Comparison of ENCODE assay signal across 18 mouse cellular contexts in the genomic region with DNA sequence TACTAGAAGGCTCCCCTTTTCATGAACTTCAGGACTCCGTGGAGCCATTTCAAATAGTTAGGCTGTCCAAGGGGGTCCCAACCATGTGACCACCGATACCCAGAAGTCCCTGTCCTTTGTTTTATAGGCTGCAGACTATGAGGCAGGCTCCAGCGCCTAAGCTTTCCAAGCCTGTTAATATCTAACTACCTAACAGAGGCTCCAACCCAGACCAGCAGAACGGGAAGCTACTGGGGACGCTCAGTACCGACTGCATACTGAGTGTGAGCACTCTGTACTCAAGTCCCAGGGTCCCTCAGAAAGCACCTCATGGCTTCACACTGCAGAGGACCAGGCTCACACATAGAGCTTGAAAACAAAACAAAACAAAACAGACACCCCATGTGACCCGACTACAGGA. TPM values are rescaled to one million over a fixed set of nuclear protein-coding genes. Genes with fewer than 3 reads are reported as not detected.
DNase-seq lines count a peak whose midpoint lies in the region; ATAC-seq and TF ChIP-seq lines count a peak whose summit lies in the region.
"Had no signal": no experiment of that assay in that cellular context is flagged by ENCODE, and none has a peak within 500 bp of the region (broad histone marks: within the 10 kb centered on the region; RNA-seq: fewer than 3 reads in every experiment).

No protein-coding gene starts in this region.

- WGBS in liver, postnatal 0 days (ENCODE audit: insufficient replicate concordance), result 54% methylated on average over 7 of the region's 7 CpGs
- WGBS in midbrain, embryonic 11.5 days, result 72% methylated on average over 7 of the region's 7 CpGs

- no peak for TF ChIP-seq CTCF in liver, postnatal 0 days (IDR thresholded peaks at IDR 0.05; ENCODE audit: low read depth)

- TF ChIP-seq EP300 in liver, postnatal 0 days (IDR thresholded peaks at IDR 0.05; ENCODE audit: low read depth), result no peak

- H3K4me3 ChIP-seq in liver, postnatal 0 days (ENCODE audit: low read depth, low read length), result no peak overlapping the region
- no peak overlapping the region for H3K4me3 ChIP-seq in midbrain, embryonic 11.5 days (ENCODE audit: low read depth, low read length)
- H3K4me3 ChIP-seq: gastrocnemius, adult 2 months; hindbrain, embryonic 12.5 days; left cerebral cortex, adult 2 months had no signal

- H3K4me1 ChIP-seq in liver, postnatal 0 days (ENCODE audit: insufficient read depth), result no peaks in the 10 kb centered on the region; the same call in 1 of the 2 replicates
- H3K4me1 ChIP-seq in midbrain, embryonic 11.5 days (ENCODE audit: control insufficient read depth, insufficient read depth, low read length), result no peaks in the 10 kb centered on the region
- H3K4me1 ChIP-seq: hindbrain, embryonic 12.5 days had no signal

- DNase-seq in kidney, adult 11 months, result peak; percentile 60
- no peak for DNase-seq in kidney, postnatal 10 days
- peak; percentile 56 for DNase-seq in kidney, adult 9 months
- DNase-seq in kidney, postnatal 36 days, result peak; percentile 45 to 58
- no peak for DNase-seq in liver, postnatal 0 days
- no peak for DNase-seq in spleen, postnatal 14 days (ENCODE audit: low spot score in 2 of 2)
- no peak for DNase-seq in cerebellum, postnatal 36 days
- DNase-seq in midbrain, embryonic 11.5 days (ENCODE audit: low spot score, missing footprints), result no peak
- DNase-seq: cerebellum, adult 18-20 months; gastrocnemius, adult 2 months; heart, postnatal 14 days; lung, embryonic 14.5 days; lung, postnatal 36 days; right cerebral cortex, postnatal 25 days had no signal

- no peaks in the 10 kb centered on the region for H3K9me3 ChIP-seq in liver, postnatal 0 days (ENCODE audit: low read length)
- no peaks in the 10 kb centered on the region for H3K9me3 ChIP-seq in midbrain, embryonic 11.5 days (ENCODE audit: control insufficient read depth, low read length)
- H3K9me3 ChIP-seq: G1E; hindbrain, embryonic 12.5 days had no signal

- no peak overlapping the region for H3K4me2 ChIP-seq in liver, postnatal 0 days (ENCODE audit: low read depth, low read length)
- no peak overlapping the region for H3K4me2 ChIP-seq in midbrain, embryonic 11.5 days
- H3K4me2 ChIP-seq: heart, embryonic 11.5 days; hindbrain, embryonic 12.5 days; lung, embryonic 14.5 days had no signal

- no peak overlapping the region for H3K9ac ChIP-seq in liver, postnatal 0 days (replicated peaks)
- no peak overlapping the region for H3K9ac ChIP-seq in midbrain, embryonic 11.5 days (ENCODE audit: low read length)
- H3K9ac ChIP-seq: hindbrain, embryonic 12.5 days; lung, embryonic 14.5 days had no signal

- H3K27ac ChIP-seq in liver, postnatal 0 days (ENCODE audit: low read depth), result no peak overlapping the region
- H3K27ac ChIP-seq in midbrain, embryonic 11.5 days (ENCODE audit: low read depth, low read length), result no peak overlapping the region
- H3K27ac ChIP-seq: gastrocnemius, adult 2 months; hindbrain, embryonic 12.5 days; left cerebral cortex, adult 2 months had no signal

- peaks cover 18% of the 10 kb centered on the region for H3K36me3 ChIP-seq in liver, postnatal 0 days (replicated peaks; ENCODE audit: insufficient read depth, low read length)
- H3K36me3 ChIP-seq in midbrain, embryonic 11.5 days (ENCODE audit: control insufficient read depth, insufficient read depth, low read length), result no peaks in the 10 kb centered on the region
- H3K36me3 ChIP-seq: hindbrain, embryonic 12.5 days had no signal

- ATAC-seq in liver, postnatal 0 days, result peak; percentile 30; the same call in 1 of the 2 replicates
- ATAC-seq in midbrain, embryonic 11.5 days (ENCODE audit: low FRiP score), result no peak

- no peaks in the 10 kb centered on the region for H3K27me3 ChIP-seq in liver, postnatal 0 days (ENCODE audit: insufficient read depth, low read length)
- H3K27me3 ChIP-seq in midbrain, embryonic 11.5 days (ENCODE audit: control insufficient read depth, insufficient read depth, low read length), result no peaks in the 10 kb centered on the region

RNA-seq across cellular contexts. Expression of gene Isg20, which starts 9.3 kb away (rescaled TPM):
- 108 and 111 TPM in 2 replicates for polyA plus RNA-seq in liver, postnatal 0 days (2015; fragmentation: Nextera tagmentation; extraction: Ambion mirVana)
- polyA plus RNA-seq in midbrain, embryonic 11.5 days (2014; fragmentation: Nextera tagmentation; extraction: Ambion mirVana), result 0.57 and 0.78 TPM in 2 replicates

RNA-seq across cellular contexts. Expression of gene Aen, which starts 26.9 kb away (rescaled TPM):
- 15.1 and 15.9 TPM in 2 replicates for polyA plus RNA-seq in liver, postnatal 0 days (2015; fragmentation: Nextera tagmentation; extraction: Ambion mirVana)
- 42.2 and 48.9 TPM in 2 replicates for polyA plus RNA-seq in midbrain, embryonic 11.5 days (2014; fragmentation: Nextera tagmentation; extraction: Ambion mirVana)

Comparison
In these comparisons a context has a peak if more than half of its experiments do, and no peak if none do; other contexts are left out.
1. DNase-seq: peak in kidney, adult 11 months (single experiment), kidney, adult 9 months (single experiment) and kidney, postnatal 36 days (2 of 2); none in kidney, postnatal 10 days (single experiment), liver, postnatal 0 days (single experiment), spleen, postnatal 14 days (0 of 2), cerebellum, postnatal 36 days (0 of 2) and midbrain, embryonic 11.5 days (single experiment).
2. RNA of gene Isg20, which starts 9.3 kb away (polyA plus RNA-seq): 108 to 111 TPM in liver, postnatal 0 days; 0.57 to 0.78 TPM in midbrain, embryonic 11.5 days; every median in the first group is over 10 times any median in the second.